Mouse (Mus musculus): ENCODE results near the gene Gm40193. TPM values are rescaled to one million over a fixed set of nuclear protein-coding genes. Genes with fewer than 3 reads are reported as not detected.

Gene Gm40193
- polyA plus RNA-seq, 2 experiments: 1.2 TPM; not detected in 1

DNA sequence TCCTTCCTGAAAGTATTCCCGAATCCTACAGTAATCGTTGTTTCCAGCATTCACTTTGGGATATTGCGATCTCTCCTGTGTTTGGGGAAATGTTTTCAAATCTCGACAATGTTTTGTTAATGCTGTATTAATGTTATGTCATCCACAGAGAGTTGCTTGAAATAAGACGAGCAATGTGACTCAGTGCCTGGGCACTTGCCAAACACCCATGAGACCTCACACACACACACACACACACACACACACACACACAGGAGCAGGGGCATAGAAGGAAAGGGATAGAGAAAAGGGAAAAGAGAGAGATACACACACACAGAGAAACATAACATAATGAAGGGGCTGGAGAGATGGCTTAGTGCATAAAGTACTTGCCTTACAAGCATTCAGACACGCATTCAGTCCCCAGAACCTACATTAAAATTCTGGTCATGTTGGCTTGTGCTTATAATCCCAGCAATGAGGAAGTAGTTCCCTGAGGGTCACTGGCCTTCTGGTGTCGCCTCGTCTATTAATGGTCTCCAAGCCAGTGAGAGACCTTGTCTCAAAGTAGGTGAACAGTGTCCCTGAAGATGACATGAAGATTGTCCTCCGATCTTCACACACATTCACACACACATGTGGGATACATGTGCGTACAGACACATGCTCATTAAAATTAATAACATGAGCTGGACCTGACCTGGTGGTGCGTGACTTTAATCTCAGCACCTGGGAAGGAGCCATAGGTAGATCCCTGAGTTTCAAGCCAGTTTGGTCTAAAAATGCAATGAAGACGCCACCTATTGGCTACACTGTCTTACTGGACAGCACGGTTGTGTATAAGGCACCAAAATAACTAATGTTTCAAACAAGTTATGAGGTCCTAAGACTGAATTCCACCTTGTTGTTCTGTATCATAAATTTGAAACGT, 32.9 kb downstream of the Gm40193 start:
- Histone ChIP-seq H3K4me1 (ENCODE audit: control insufficient read depth, insufficient read depth, low read length) (no peaks in the 10 kb centered on the region), H3K4me2 (replicated peaks; ENCODE audit: low read depth, low read length, severe bottlenecking) (no peak overlapping the region), H3K36me3 (ENCODE audit: control insufficient read depth, insufficient read depth, low read length) (no peaks in the 10 kb centered on the region), H3K27me3 (ENCODE audit: control insufficient read depth, insufficient read depth, low read length) (no peaks in the 10 kb centered on the region), H3K9ac (ENCODE audit: low read depth, low read length, severe bottlenecking) (no peak overlapping the region), H3K4me3 (replicated peaks; ENCODE audit: low read length) (no peak overlapping the region), H3K9me3 (ENCODE audit: control insufficient read depth, low read length) (no peaks in the 10 kb centered on the region), H3K27ac (replicated peaks; ENCODE audit: low read depth, low read length) (no peak overlapping the region)
- ATAC-seq (ENCODE audit: low FRiP score, low read depth) (no peak), DNase-seq (ENCODE audit: low spot score) (no peak)
- TF ChIP-seq POLR2A (IDR thresholded peaks at IDR 0.05; ENCODE audit: borderline replicate concordance, extremely low read depth, insufficient read depth, insufficient read length): no peak
- WGBS: 73% methylated on average over 14 of the region's 14 CpGs

DNA sequence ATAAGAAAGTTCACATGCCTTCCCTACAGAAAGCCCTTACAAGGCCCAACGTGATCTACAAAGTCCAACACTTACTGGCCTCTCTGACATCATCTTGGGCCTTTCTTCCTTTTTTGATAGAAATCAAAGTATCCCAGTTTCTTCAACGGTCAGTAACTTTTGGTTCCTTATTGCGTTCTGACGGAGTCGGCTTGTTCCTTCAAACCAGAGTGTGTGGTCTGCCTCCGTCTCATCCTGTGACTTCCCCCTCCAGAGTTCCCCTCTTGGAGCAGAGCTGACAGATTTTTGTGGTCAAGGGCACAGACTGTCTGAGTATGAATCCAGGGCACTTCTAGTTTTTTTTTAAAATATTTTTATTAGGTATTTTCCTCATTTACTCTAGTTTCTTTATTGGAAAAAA, 43.1 kb downstream of the Gm40193 start:
- 86% methylated on average over 6 of the region's 6 CpGs for WGBS
- no peak for DNase-seq (ENCODE audit: low spot score)
- Histone ChIP-seq H3K27me3 (ENCODE audit: control insufficient read depth, insufficient read depth, low read length) (no peaks in the 10 kb centered on the region), H3K9ac (ENCODE audit: low read depth, low read length, severe bottlenecking) (no peak overlapping the region), H3K4me1 (ENCODE audit: control insufficient read depth, insufficient read depth, low read length) (no peaks in the 10 kb centered on the region), H3K9me3 (ENCODE audit: control insufficient read depth, low read length) (no peaks in the 10 kb centered on the region), H3K4me2 (replicated peaks; ENCODE audit: low read depth, low read length, severe bottlenecking) (no peak overlapping the region), H3K4me3 (replicated peaks; ENCODE audit: low read length) (no peak overlapping the region), H3K36me3 (ENCODE audit: control insufficient read depth, insufficient read depth, low read length) (no peaks in the 10 kb centered on the region), H3K27ac (replicated peaks; ENCODE audit: low read depth, low read length) (no peak overlapping the region)
- no peak for TF ChIP-seq POLR2A (IDR thresholded peaks at IDR 0.05; ENCODE audit: borderline replicate concordance, extremely low read depth, insufficient read depth, insufficient read length)
- no peak for ATAC-seq (ENCODE audit: low FRiP score, low read depth)

DNA sequence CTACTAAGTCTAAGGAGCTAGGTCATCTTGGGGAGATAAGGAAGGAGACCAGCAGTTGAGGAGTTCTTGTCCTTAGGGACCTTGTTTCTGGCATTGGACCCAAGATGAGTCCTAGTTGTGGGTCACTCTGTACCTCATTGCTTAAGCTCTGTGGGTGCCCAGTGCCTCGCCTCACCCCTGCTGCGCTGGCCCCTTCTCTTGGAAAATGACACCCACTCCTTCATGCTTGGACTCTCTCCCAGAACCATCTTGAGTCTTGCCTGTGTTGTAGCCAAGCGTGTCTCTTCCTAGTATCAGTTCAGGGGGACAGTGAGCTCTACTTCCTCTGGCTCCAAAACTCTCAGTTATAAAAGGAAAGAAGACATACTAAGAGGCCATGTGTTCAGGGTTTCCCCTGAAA, 43.6 kb downstream of the Gm40193 start:
- H3K27ac ChIP-seq (replicated peaks; ENCODE audit: low read depth, low read length): no peak overlapping the region
- H3K9me3 ChIP-seq (ENCODE audit: control insufficient read depth, low read length): no peaks in the 10 kb centered on the region
- H3K27me3 ChIP-seq (ENCODE audit: control insufficient read depth, insufficient read depth, low read length): no peaks in the 10 kb centered on the region
- no peaks in the 10 kb centered on the region for H3K4me1 ChIP-seq (ENCODE audit: control insufficient read depth, insufficient read depth, low read length)
- H3K36me3 ChIP-seq (ENCODE audit: control insufficient read depth, insufficient read depth, low read length): no peaks in the 10 kb centered on the region
- H3K4me3 ChIP-seq (replicated peaks; ENCODE audit: low read length): no peak overlapping the region
- ATAC-seq (ENCODE audit: low FRiP score, low read depth) (no peak), DNase-seq (ENCODE audit: low spot score) (no peak)
- TF ChIP-seq POLR2A (IDR thresholded peaks at IDR 0.05; ENCODE audit: borderline replicate concordance, extremely low read depth, insufficient read depth, insufficient read length): no peak
- no peak overlapping the region for H3K9ac ChIP-seq (ENCODE audit: low read depth, low read length, severe bottlenecking)
- WGBS: 84% methylated on average over 3 of the region's 3 CpGs
- H3K4me2 ChIP-seq (replicated peaks; ENCODE audit: low read depth, low read length, severe bottlenecking): no peak overlapping the region

DNA sequence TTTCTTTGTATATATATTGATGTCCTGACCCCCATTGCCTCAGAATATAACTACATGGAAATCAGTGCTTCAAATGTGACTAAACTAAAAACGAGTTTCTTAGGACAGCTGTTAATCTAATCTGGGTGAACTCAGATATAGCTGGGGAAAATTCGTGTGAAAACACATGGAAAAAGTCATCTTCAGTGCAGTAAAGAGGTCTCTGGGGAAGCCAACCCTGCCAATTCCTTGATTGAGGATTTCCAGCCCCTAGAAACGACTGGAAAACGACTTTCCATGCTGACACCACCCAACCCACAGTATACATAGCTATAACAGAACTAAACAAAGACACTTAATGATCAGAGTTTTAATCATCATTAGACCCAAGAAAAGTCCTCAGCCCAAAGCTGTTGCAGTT, 44.9 kb downstream of the Gm40193 start:
- no peak for ATAC-seq (ENCODE audit: low FRiP score, low read depth)
- WGBS: 38% methylated on average over 4 of the region's 4 CpGs
- H3K9me3 ChIP-seq (ENCODE audit: control insufficient read depth, low read length): no peaks in the 10 kb centered on the region
- H3K36me3 ChIP-seq (ENCODE audit: control insufficient read depth, insufficient read depth, low read length): no peaks in the 10 kb centered on the region
- no peak overlapping the region for H3K4me3 ChIP-seq (replicated peaks; ENCODE audit: low read length)
- H3K4me1 ChIP-seq (ENCODE audit: control insufficient read depth, insufficient read depth, low read length): no peaks in the 10 kb centered on the region
- H3K27me3 ChIP-seq (ENCODE audit: control insufficient read depth, insufficient read depth, low read length): no peaks in the 10 kb centered on the region
- no peak overlapping the region for H3K9ac ChIP-seq (ENCODE audit: low read depth, low read length, severe bottlenecking)
- H3K4me2 ChIP-seq (replicated peaks; ENCODE audit: low read depth, low read length, severe bottlenecking): no peak overlapping the region
- no peak for TF ChIP-seq POLR2A (IDR thresholded peaks at IDR 0.05; ENCODE audit: borderline replicate concordance, extremely low read depth, insufficient read depth, insufficient read length)
- no peak overlapping the region for H3K27ac ChIP-seq (replicated peaks; ENCODE audit: low read depth, low read length)
- peak; percentile 55 for DNase-seq (ENCODE audit: low spot score)

DNA sequence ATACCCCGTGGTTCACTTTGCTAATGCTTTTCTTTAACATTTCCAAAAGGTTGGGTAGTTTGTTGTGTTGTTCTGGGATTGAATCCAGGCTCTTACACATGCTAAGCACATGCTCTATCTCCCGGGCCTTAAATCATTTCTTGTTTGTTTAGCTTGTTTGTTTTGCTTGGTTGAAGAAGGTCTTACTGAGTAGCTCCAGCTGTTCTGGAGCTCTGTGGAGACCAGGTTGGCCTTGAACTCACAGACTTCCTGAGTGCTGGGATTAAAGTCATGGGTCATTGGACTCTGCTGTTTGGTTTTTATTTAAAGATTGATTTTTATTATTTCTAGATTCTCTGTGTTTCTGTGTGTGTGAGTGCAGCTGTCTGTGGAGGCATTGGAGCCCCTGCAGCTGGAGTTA, 47.2 kb downstream of the Gm40193 start:
- 57% methylated on average over 2 of the region's 2 CpGs for WGBS
- no peak for TF ChIP-seq POLR2A (IDR thresholded peaks at IDR 0.05; ENCODE audit: borderline replicate concordance, extremely low read depth, insufficient read depth, insufficient read length)
- Histone ChIP-seq H3K9ac (ENCODE audit: low read depth, low read length, severe bottlenecking) (no peak overlapping the region), H3K4me1 (ENCODE audit: control insufficient read depth, insufficient read depth, low read length) (no peaks in the 10 kb centered on the region), H3K27ac (replicated peaks; ENCODE audit: low read depth, low read length) (no peak overlapping the region), H3K27me3 (ENCODE audit: control insufficient read depth, insufficient read depth, low read length) (no peaks in the 10 kb centered on the region), H3K9me3 (ENCODE audit: control insufficient read depth, low read length) (no peaks in the 10 kb centered on the region), H3K4me2 (replicated peaks; ENCODE audit: low read depth, low read length, severe bottlenecking) (no peak overlapping the region), H3K36me3 (ENCODE audit: control insufficient read depth, insufficient read depth, low read length) (no peaks in the 10 kb centered on the region), H3K4me3 (replicated peaks; ENCODE audit: low read length) (no peak overlapping the region)
- DNase-seq (ENCODE audit: low spot score) (no peak), ATAC-seq (ENCODE audit: low FRiP score, low read depth) (no peak)

Other genes with a start within 250 kb of the Gm40193 start
- gene Alox12e, start 210.3 kb downstream of the Gm40193 start, polyA plus RNA-seq (2012; rRNA removed): 0.04 and 0.09 TPM in 2 replicates
- gene Alox12e, start 210.3 kb downstream of the Gm40193 start, polyA plus RNA-seq (2014; fragmentation: Nextera tagmentation; extraction: Ambion mirVana): 0.12 and 0.26 TPM in 2 replicates
- gene Alox15, start 180.9 kb downstream of the Gm40193 start, polyA plus RNA-seq (2012; rRNA removed): 0.15 and 0.31 TPM in 2 replicates
- 0.25 TPM in 1 of 2 replicates, not detected in the other for gene Alox15, start 180.9 kb downstream of the Gm40193 start, polyA plus RNA-seq (2014; fragmentation: Nextera tagmentation; extraction: Ambion mirVana)
- gene Pelp1, start 122.9 kb downstream of the Gm40193 start, polyA plus RNA-seq (2012; rRNA removed): 37.1 and 45.2 TPM in 2 replicates
- gene Pelp1, start 122.9 kb downstream of the Gm40193 start, polyA plus RNA-seq (2014; fragmentation: Nextera tagmentation; extraction: Ambion mirVana): 34.8 and 38.1 TPM in 2 replicates
- gene Arrb2, start 100.3 kb downstream of the Gm40193 start, polyA plus RNA-seq (2012; rRNA removed): 48.7 and 53.6 TPM in 2 replicates
- gene Arrb2, start 100.3 kb downstream of the Gm40193 start, polyA plus RNA-seq (2014; fragmentation: Nextera tagmentation; extraction: Ambion mirVana): 18.5 and 21.5 TPM in 2 replicates
- 27.6 and 32.4 TPM in 2 replicates for gene Med11, start 81.0 kb downstream of the Gm40193 start, polyA plus RNA-seq (2012; rRNA removed)
- 44.8 and 47.4 TPM in 2 replicates for gene Med11, start 81.0 kb downstream of the Gm40193 start, polyA plus RNA-seq (2014; fragmentation: Nextera tagmentation; extraction: Ambion mirVana)
- gene Zmynd15, start 73.5 kb downstream of the Gm40193 start, polyA plus RNA-seq (2012; rRNA removed): 1.1 and 1.4 TPM in 2 replicates
- 0.46 and 0.92 TPM in 2 replicates for gene Zmynd15, start 73.5 kb downstream of the Gm40193 start, polyA plus RNA-seq (2014; fragmentation: Nextera tagmentation; extraction: Ambion mirVana)
- gene Cxcl16, start 73.0 kb downstream of the Gm40193 start, polyA plus RNA-seq (2012; rRNA removed): 4.4 and 5.9 TPM in 2 replicates
- 4.3 and 6.3 TPM in 2 replicates for gene Cxcl16, start 73.0 kb downstream of the Gm40193 start, polyA plus RNA-seq (2014; fragmentation: Nextera tagmentation; extraction: Ambion mirVana)
- gene Tm4sf5, start 27.7 kb downstream of the Gm40193 start, polyA plus RNA-seq (2012; rRNA removed): 0.29 and 0.50 TPM in 2 replicates
- gene Tm4sf5, start 27.7 kb downstream of the Gm40193 start, polyA plus RNA-seq (2014; fragmentation: Nextera tagmentation; extraction: Ambion mirVana): 0.33 and 0.95 TPM in 2 replicates
- gene Vmo1, start 18.3 kb downstream of the Gm40193 start, polyA plus RNA-seq (2012; rRNA removed): 0.14 TPM in 1 of 2 replicates, not detected in the other
- 0.30 TPM in 1 of 2 replicates, not detected in the other for gene Vmo1, start 18.3 kb downstream of the Gm40193 start, polyA plus RNA-seq (2014; fragmentation: Nextera tagmentation; extraction: Ambion mirVana)
- 0.24 and 0.36 TPM in 2 replicates for gene Gltpd2, start 13.7 kb downstream of the Gm40193 start, polyA plus RNA-seq (2012; rRNA removed)
- gene Gltpd2, start 13.7 kb downstream of the Gm40193 start, polyA plus RNA-seq (2014; fragmentation: Nextera tagmentation; extraction: Ambion mirVana): 0.54 and 0.73 TPM in 2 replicates
- 421 and 423 TPM in 2 replicates for gene Psmb6, start 7.6 kb downstream of the Gm40193 start, polyA plus RNA-seq (2012; rRNA removed)
- 755 and 779 TPM in 2 replicates for gene Psmb6, start 7.6 kb downstream of the Gm40193 start, polyA plus RNA-seq (2014; fragmentation: Nextera tagmentation; extraction: Ambion mirVana)
- 18.9 and 22.6 TPM in 2 replicates for gene Pld2, start 7.1 kb upstream of the Gm40193 start, polyA plus RNA-seq (2012; rRNA removed)
- gene Pld2, start 7.1 kb upstream of the Gm40193 start, polyA plus RNA-seq (2014; fragmentation: Nextera tagmentation; extraction: Ambion mirVana): 5.8 and 7.5 TPM in 2 replicates
- gene Mink1, start 29.9 kb upstream of the Gm40193 start, polyA plus RNA-seq (2012; rRNA removed): 91.2 and 114 TPM in 2 replicates
- 19.8 and 23.0 TPM in 2 replicates for gene Mink1, start 29.9 kb upstream of the Gm40193 start, polyA plus RNA-seq (2014; fragmentation: Nextera tagmentation; extraction: Ambion mirVana)
- not detected in 2 replicates for gene 4930544D05Rik, start 82.9 kb upstream of the Gm40193 start, polyA plus RNA-seq (2012; rRNA removed)
- gene 4930544D05Rik, start 82.9 kb upstream of the Gm40193 start, polyA plus RNA-seq (2014; fragmentation: Nextera tagmentation; extraction: Ambion mirVana): not detected in 2 replicates
- 0.13 and 0.20 TPM in 2 replicates for gene Chrne, start 86.3 kb upstream of the Gm40193 start, polyA plus RNA-seq (2012; rRNA removed)
- gene Chrne, start 86.3 kb upstream of the Gm40193 start, polyA plus RNA-seq (2014; fragmentation: Nextera tagmentation; extraction: Ambion mirVana): 0.43 TPM in 1 of 2 replicates, not detected in the other
- gene Gp1ba, start 106.2 kb upstream of the Gm40193 start, polyA plus RNA-seq (2012; rRNA removed): 0.47 and 0.69 TPM in 2 replicates
- gene Gp1ba, start 106.2 kb upstream of the Gm40193 start, polyA plus RNA-seq (2014; fragmentation: Nextera tagmentation; extraction: Ambion mirVana): 0.48 and 0.56 TPM in 2 replicates
- gene Rnf167, start 114.3 kb upstream of the Gm40193 start, polyA plus RNA-seq (2012; rRNA removed): 96.3 and 110 TPM in 2 replicates
- 109 and 119 TPM in 2 replicates for gene Rnf167, start 114.3 kb upstream of the Gm40193 start, polyA plus RNA-seq (2014; fragmentation: Nextera tagmentation; extraction: Ambion mirVana)
- 134 and 150 TPM in 2 replicates for gene Slc25a11, start 114.5 kb upstream of the Gm40193 start, polyA plus RNA-seq (2012; rRNA removed)
- gene Slc25a11, start 114.5 kb upstream of the Gm40193 start, polyA plus RNA-seq (2014; fragmentation: Nextera tagmentation; extraction: Ambion mirVana): 159 and 163 TPM in 2 replicates
- 946 and 1,024 TPM in 2 replicates for gene Pfn1, start 121.7 kb upstream of the Gm40193 start, polyA plus RNA-seq (2012; rRNA removed)
- gene Pfn1, start 121.7 kb upstream of the Gm40193 start, polyA plus RNA-seq (2014; fragmentation: Nextera tagmentation; extraction: Ambion mirVana): 1,646 and 1,675 TPM in 2 replicates
- gene Eno3, start 124.3 kb upstream of the Gm40193 start, polyA plus RNA-seq (2012; rRNA removed): 75.3 and 84.6 TPM in 2 replicates
- gene Eno3, start 124.3 kb upstream of the Gm40193 start, polyA plus RNA-seq (2014; fragmentation: Nextera tagmentation; extraction: Ambion mirVana): 60.3 and 89.9 TPM in 2 replicates
- 63.3 and 93.7 TPM in 2 replicates for gene Spag7, start 136.5 kb upstream of the Gm40193 start, polyA plus RNA-seq (2012; rRNA removed)
- gene Spag7, start 136.5 kb upstream of the Gm40193 start, polyA plus RNA-seq (2014; fragmentation: Nextera tagmentation; extraction: Ambion mirVana): 97.0 and 98.1 TPM in 2 replicates
- gene Camta2, start 155.2 kb upstream of the Gm40193 start, polyA plus RNA-seq (2012; rRNA removed): 20.3 and 26.6 TPM in 2 replicates
- gene Camta2, start 155.2 kb upstream of the Gm40193 start, polyA plus RNA-seq (2014; fragmentation: Nextera tagmentation; extraction: Ambion mirVana): 14.4 and 16.6 TPM in 2 replicates
- gene Inca1, start 167.2 kb upstream of the Gm40193 start, polyA plus RNA-seq (2012; rRNA removed): 1.3 TPM in 2 replicates
- 0.81 and 0.93 TPM in 2 replicates for gene Inca1, start 167.2 kb upstream of the Gm40193 start, polyA plus RNA-seq (2014; fragmentation: Nextera tagmentation; extraction: Ambion mirVana)
- 41.1 and 45.8 TPM in 2 replicates for gene Kif1c, start 167.6 kb upstream of the Gm40193 start, polyA plus RNA-seq (2012; rRNA removed)
- 14.6 and 16.2 TPM in 2 replicates for gene Kif1c, start 167.6 kb upstream of the Gm40193 start, polyA plus RNA-seq (2014; fragmentation: Nextera tagmentation; extraction: Ambion mirVana)
- gene Zfp3, start 231.3 kb upstream of the Gm40193 start, polyA plus RNA-seq (2012; rRNA removed): 2.5 and 4.4 TPM in 2 replicates
- 5.9 and 7.3 TPM in 2 replicates for gene Zfp3, start 231.3 kb upstream of the Gm40193 start, polyA plus RNA-seq (2014; fragmentation: Nextera tagmentation; extraction: Ambion mirVana)

Measured in limb, embryonic 14.5 days (tissue).